Mouse (Mus musculus): Measurements from ENCODE around the gene Picalm.
A peak's percentile ranks its signal among the peaks of the same experiment; 100 is the strongest.

Gene Picalm

GRCm38 (mm10) chr7:90129732-90130392 lies at the start of gene Picalm:
Gene Picalm (plus strand): TSS chr7:90130213.
- peak; percentile 94 to 95 for DNase-seq (ENCODE audit: low spot score in 2 of 2)

GRCm38 (mm10) chr7:90083799-90084198 lies 46.2 kb upstream of the Picalm start:
- no peak for DNase-seq (ENCODE audit: low spot score in 2 of 2)

- DNase-seq (ENCODE audit: low spot score in 2 of 2): no peak
These were observed 45.5 kb upstream of the Picalm start for GRCm38 (mm10) chr7:90084531-90084930.

GRCm38 (mm10) chr7:90085713-90086112 lies 44.3 kb upstream of the Picalm start:
- no peak for DNase-seq (ENCODE audit: low spot score in 2 of 2)

GRCm38 (mm10) chr7:90086821-90087220 lies 43.2 kb upstream of the Picalm start:
- DNase-seq (ENCODE audit: low spot score in 2 of 2): no peak

DNA sequence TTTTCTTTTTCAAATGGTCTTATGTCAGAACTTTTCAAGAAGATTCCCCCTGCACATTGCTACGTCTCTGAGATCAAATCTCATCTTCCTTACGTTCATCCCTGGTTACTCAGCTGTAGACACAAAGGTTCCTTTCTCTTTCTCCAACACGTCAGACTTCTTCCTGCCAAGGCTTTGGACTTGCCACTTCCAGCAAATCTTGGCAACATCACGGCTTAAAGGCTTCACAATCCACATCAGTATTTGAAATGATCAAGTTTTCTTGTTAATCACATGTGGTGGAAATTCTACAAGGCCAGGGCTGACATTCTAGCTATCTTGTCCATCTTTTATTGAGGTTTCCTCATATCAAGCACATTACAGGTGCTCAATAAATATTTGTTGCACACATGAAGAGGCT lies 39.0 kb upstream of the Picalm start:
- DNase-seq (ENCODE audit: low spot score in 2 of 2): no peak

- no peak for DNase-seq (ENCODE audit: low spot score in 2 of 2)
These were observed 38.3 kb upstream of the Picalm start for GRCm38 (mm10) chr7:90091756-90092155.

DNA sequence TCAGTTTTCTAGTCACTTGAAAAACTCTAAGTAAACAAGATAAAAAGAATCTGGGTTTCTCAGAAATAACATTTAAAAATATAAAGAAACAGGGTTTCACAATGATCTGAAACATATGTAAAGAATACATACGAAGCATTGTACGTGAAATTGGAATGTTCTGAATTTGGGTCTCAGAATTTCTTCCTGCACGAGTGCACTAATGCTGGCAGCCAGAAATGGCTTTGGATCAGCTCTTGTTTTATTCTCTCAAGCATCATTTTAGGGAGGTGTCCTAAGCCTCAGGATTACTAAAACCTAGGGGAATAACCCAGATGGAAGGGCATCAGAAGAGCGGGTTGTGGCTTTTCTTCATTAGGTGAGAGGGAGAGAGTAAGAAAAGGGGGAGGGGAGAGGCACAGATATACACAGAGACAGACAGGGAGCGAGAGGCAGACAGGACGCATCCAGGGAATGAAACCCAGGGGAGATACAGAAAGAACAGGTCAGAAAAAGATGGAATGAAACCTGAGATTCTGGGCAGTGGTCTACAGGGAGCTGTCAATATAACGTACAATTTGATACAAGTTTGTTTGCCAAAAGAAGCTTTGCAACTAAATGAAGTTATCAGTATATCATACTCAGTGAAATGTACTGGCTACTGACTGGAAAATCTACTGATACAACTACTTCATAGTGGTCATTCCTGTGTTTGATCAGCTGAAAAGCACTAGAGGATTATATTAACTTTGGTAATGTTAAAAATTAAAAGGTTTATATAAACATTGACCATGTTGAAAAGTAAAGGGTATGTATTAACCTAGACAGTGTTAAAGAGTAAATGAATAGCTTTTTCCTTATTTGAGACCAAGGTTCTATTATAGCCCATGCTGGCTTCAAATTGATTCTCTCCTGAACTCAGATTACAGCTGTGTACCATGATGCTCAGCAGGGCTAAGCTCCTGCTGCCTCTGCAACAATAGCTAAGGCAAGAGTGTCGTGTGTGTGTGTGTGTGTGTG lies 37.3 kb upstream of the Picalm start:
- DNase-seq (ENCODE audit: low spot score in 2 of 2): no peak

GRCm38 (mm10) chr7:90095097-90095496 lies 34.9 kb upstream of the Picalm start:
- no peak for DNase-seq (ENCODE audit: low spot score in 2 of 2)

DNA sequence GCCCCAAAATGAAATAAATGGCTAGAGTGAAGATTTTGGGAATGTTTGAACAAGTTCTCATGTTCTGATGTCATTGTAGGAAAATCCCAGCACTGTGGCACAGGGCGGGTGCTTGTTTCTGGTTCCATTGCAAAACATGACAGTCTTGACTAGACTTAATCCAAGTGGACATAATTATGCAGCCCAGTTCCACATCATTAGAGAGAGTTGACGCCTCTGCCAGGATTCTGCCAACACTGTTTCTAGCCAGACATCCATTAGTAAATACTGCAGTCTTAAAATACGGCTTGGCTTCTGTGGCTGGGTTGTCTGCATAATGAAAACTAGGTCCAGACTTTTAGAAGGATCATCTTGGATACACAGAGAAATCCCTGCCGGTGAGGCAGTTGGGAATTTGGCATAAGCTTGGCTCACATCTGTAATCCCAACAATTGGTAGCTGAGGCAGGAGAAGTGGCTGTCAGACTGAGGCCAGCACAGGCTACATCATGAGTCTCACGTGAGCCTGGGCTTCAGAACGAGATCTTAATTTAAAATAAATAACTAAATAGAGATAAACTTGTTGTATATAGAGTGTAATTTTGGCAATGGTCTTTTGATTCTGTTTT lies 34.1 kb upstream of the Picalm start:
- DNase-seq (ENCODE audit: low spot score in 2 of 2): no peak

- DNase-seq (ENCODE audit: low spot score in 2 of 2): no peak
These were observed 33.4 kb upstream of the Picalm start for GRCm38 (mm10) chr7:90096609-90097008.

DNA sequence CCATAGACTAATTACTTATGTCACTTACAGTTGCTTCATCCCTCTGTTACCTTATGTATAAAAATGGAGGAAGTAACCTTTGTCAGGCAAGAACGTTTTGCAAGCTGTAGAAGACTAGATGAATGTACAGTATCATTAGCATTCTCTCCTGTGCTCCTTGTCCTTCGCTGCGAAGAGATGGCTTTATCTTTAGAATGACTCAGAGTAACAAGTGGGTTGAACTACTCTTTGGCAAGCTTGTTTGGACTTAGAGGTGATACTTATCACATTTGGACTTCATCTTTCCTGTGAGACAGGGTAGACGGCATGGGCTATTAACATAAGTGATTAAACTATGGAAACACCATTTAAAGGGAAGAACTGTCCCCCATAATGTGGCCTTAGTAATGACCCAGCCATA lies 31.8 kb upstream of the Picalm start:
- DNase-seq (ENCODE audit: low spot score in 2 of 2): no peak

- DNase-seq (ENCODE audit: low spot score in 2 of 2): no peak
These were observed 30.8 kb upstream of the Picalm start for GRCm38 (mm10) chr7:90099248-90099647.

GRCm38 (mm10) chr7:90100614-90101160 lies 29.3 kb upstream of the Picalm start:
- DNase-seq (ENCODE audit: low spot score in 2 of 2): no peak

DNA sequence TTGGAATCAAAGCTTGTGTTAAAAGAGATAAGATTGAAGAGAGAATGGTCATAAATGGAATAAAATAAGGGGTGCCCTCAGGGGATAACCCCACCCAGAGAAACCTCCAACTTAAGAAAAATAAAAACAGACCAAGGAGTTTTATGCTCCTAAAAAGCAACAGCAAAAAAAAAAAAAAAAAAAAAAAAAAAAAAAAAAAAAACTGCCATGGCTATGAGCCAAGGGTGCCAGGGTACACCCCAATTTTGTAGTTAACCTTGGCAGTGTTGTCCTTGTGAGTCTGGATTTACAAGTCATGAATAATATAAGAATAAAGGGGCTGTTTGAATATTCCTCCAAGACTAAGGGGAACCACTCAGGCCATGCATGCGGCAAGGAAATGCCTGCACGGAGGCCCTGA lies 13.9 kb upstream of the Picalm start:
- no peak for DNase-seq (ENCODE audit: low spot score in 2 of 2)

DNA sequence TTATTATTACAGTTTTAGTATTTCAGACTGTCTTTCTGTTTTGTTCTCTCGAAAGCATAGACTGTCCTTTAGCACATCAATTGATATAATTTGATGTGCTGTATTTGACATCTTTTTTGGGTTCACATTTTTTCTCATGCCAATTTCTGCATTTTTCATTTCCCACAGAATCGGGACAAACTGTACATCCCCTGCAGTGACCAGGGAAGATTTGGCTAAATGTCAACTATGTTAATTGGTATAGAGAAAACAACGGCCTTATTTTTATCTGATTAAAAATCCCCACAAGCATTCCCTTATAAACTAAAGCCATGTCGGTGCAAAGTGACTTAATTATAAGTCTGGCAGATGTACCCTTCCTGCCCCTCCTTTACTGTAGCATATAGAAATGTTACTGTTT lies 9.9 kb upstream of the Picalm start:
- DNase-seq (ENCODE audit: low spot score in 2 of 2): no peak

- DNase-seq (ENCODE audit: low spot score in 2 of 2): no peak
These were observed 5.0 kb upstream of the Picalm start for GRCm38 (mm10) chr7:90124991-90125390.

DNA sequence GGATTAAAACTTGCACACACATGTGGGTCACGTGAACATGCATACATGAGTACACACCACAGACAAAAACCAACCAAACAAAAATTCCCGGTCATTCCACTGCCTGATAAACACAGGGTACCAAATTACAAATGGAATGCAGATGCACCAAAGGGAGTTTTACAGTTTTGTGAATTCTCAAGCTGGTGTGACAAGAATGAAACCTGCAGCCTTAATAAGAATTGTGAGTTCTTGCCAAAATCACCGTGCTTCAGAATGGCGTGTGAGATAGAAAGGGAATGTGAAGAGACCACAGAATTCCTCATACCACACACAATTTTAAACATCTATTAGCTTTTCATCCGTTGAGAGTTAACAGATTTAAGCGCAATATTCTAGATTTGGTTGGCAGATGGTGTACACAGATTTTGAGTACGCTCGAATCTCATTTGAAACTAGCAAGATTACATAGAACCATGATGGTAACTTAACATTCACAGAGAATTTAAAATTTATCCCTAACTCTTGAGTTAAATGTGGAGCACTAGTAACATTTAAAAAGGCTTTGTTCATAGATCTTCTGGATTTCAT lies 1.3 kb upstream of the Picalm start:
- DNase-seq (ENCODE audit: low spot score in 2 of 2): no peak

DNA sequence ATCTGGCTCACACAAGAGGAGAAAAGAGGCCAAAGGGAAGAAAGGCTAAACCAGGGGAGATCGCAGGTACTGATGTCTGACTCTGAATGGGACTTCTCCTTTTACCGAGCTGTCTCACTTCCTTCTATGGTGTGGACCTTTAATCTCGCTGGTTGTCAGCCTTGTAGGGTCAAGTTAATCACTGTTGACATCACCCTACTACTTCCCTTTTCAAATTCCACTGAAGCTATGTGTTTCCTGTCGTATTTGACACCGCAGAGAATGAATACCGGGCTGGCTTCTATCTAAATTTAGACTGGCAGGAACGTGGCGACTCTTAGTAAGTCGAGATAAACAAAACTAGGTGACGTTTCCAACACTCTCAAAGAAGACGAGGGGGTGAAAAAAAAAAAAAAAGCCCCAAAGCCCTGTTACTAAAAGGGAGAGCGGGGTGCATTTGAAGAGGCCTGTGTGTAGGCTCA lies 712 bp upstream of the Picalm start:
- DNase-seq (ENCODE audit: low spot score in 2 of 2): peak; percentile 1 to 12

DNA sequence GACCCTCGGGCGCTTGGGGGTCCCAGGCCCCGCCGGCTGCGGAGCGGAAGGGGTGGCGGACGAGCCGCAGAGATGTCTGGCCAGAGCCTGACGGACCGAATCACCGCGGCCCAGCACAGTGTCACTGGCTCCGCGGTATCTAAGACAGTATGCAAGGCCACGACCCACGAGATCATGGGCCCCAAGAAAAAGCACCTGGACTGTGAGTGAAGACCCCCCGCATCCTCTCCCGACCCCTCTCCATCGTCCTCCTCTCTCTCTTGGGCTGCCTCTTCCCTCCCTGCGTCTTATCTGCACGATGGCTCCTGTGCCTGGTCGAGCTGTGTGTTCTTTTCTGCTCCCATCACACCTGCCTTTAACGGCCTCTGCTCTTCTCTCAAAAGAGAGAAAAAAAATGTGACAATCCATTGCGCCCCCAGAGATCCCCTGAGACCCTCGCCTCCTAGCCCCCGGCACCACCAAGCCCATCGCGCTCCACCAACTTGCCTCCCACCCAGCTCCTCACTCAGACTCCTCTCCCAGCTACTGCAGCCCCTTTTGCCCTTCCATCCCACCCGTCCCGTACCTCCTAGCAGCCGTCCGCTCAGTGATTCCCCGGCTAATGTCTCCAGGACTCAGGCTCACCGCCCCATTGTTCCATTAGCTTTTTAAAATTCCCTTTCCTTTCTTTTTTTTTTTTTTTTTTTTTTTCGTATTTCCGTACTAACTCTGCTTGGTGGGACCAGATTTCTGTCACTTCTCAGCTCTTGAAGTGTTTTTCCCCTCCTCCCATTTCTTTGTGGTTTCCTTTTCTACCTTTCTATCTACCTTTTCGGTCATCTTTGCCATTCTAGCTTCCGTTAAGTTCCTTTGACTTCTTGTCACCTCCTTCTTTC lies 725 bp downstream of the Picalm start:
- DNase-seq (ENCODE audit: low spot score in 2 of 2): peak; percentile 19 to 32

DNA sequence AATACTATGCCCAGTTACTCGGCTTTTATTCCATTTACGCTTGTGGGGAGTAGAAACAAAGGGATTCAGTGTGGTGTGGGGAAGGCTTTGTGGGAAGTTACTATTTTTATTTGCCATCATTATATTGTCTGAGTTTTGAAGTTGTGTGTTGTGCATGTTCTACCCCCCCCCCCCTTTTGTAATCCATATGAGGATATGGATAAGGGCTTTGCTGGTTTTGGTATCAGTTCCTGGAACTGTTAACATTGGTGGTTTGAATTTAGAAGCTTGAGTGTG lies 1.3 kb downstream of the Picalm start:
- DNase-seq (ENCODE audit: low spot score in 2 of 2): no peak

All from right cerebral cortex, postnatal 36 days (tissue).